Mouse (Mus musculus): ENCODE measurements around the gene Gm128.

- TF ChIP-seq CTCF (IDR thresholded peaks at IDR 0.05; ENCODE audit: extremely low read depth, insufficient read depth, low read length) (no peak), POLR2A (IDR thresholded peaks at IDR 0.05; ENCODE audit: extremely low read depth, insufficient read depth, low read length) (no peak)
Observed at GRCm38 (mm10) chr3:95227214-95227613, 14.2 kb downstream of the Gm128 start.
